Mouse (Mus musculus) kidney, embryonic 15.5 days (tissue): ENCODE results near the gene Tmem87b. TPM values are rescaled to one million over a fixed set of nuclear protein-coding genes. Genes with fewer than 3 reads are reported as not detected.
A peak's percentile ranks its signal among the peaks of the same experiment; 100 is the strongest.

Experiments
- ATAC-seq: fragments of 200-750 bp; cut with Nextera tagmentation; replicated peaks from 2 replicates; pipeline ENCODE4 v1.8.0; 2017; ENCODE audit warnings: moderate TSS enrichment; ENCODE audit not compliant: low FRiP score
- H3K27ac ChIP-seq: fragments of 300-500 bp; sonication (generic); 2 replicates; pipeline ENCODE4 v1.5.1; 2015; ENCODE audit warnings: mild to moderate bottlenecking, inconsistent platforms
- H3K27me3 ChIP-seq: fragments of 300-500 bp; sonication (generic); 2 replicates; pipeline ENCODE4 v1.6.1; 2015; ENCODE audit warnings: inconsistent platforms
- H3K36me3 ChIP-seq: fragments of 300-500 bp; sonication (generic); 2 replicates; pipeline ENCODE4 v1.6.1; 2015; ENCODE audit warnings: inconsistent platforms
- H3K4me1 ChIP-seq: fragments of 300-500 bp; sonication (generic); 2 replicates; pipeline ENCODE4 v1.6.1; 2015; ENCODE audit warnings: inconsistent platforms
- H3K4me2 ChIP-seq: fragments of 300-500 bp; sonication (generic); 2 replicates; pipeline ENCODE4 v1.6.1; 2015; ENCODE audit warnings: moderate library complexity, mild to moderate bottlenecking, inconsistent platforms
- H3K4me3 ChIP-seq: fragments of 300-500 bp; sonication (generic); replicated peaks from 2 replicates; pipeline ENCODE4 v1.5.1; 2015; ENCODE audit warnings: mild to moderate bottlenecking, inconsistent platforms
- H3K9ac ChIP-seq: fragments of 300-500 bp; sonication (generic); 2 replicates; pipeline ENCODE4 v1.6.1; 2015; ENCODE audit warnings: mild to moderate bottlenecking, inconsistent platforms
- H3K9me3 ChIP-seq: fragments of 300-500 bp; sonication (generic); replicated peaks from 2 replicates; pipeline ENCODE4 v1.6.1; 2016; ENCODE audit warnings: inconsistent platforms
- WGBS: fragments of 180-500 bp; shearing (Covaris S2); methylation state at CpG from one replicate; pipeline ENCODE4 v1.1.7; 2015; ENCODE audit warnings: mixed read lengths; 5-methylcytosine and 5-hydroxymethylcytosine counted together
- polyA plus RNA-seq: library from polyadenylated mRNA; unstranded; fragments of >200 nt; fragmentation: Nextera tagmentation; extraction: Ambion mirVana; gene quantifications from 2 replicates; pipeline ENCODE4 v1.2.1, GENCODE M21; 2015

Tmem87b gene
- polyA plus RNA-seq, 1 experiment from 2014 or later, result 32.6 TPM

GRCm38 (mm10) chr2:128790875-128791614 is 26.9 kb upstream of the Tmem87b start:
- 86% methylated on average over 11 of the region's 11 CpGs for WGBS
- Histone ChIP-seq H3K4me1 (no peaks in the 10 kb centered on the region), H3K4me3 (no peak overlapping the region), H3K4me2 (no peak overlapping the region), H3K27ac (no peak overlapping the region), H3K36me3 (peaks cover 52% of the 10 kb centered on the region), H3K9me3 (no peaks in the 10 kb centered on the region), H3K27me3 (no peaks in the 10 kb centered on the region), H3K9ac (no peak overlapping the region)
- no peak for ATAC-seq

GRCm38 (mm10) chr2:128793958-128794357 is 24.0 kb upstream of the Tmem87b start:
- no peaks in the 10 kb centered on the region for H3K4me1 ChIP-seq
- no peak overlapping the region for H3K4me2 ChIP-seq
- H3K36me3 ChIP-seq, result peaks cover 70% of the 10 kb centered on the region
- WGBS, result 86% methylated on average over 6 of the region's 6 CpGs
- no peak overlapping the region for H3K4me3 ChIP-seq
- ATAC-seq, result no peak
- H3K27ac ChIP-seq, result no peak overlapping the region
- no peaks in the 10 kb centered on the region for H3K9me3 ChIP-seq
- H3K9ac ChIP-seq, result no peak overlapping the region
- H3K27me3 ChIP-seq, result no peaks in the 10 kb centered on the region

GRCm38 (mm10) chr2:128796463-128796862 is 21.5 kb upstream of the Tmem87b start:
- WGBS, result 66% methylated on average over 6 of the region's 6 CpGs
- H3K27ac ChIP-seq, result no peak overlapping the region
- no peak overlapping the region for H3K4me3 ChIP-seq
- H3K9ac ChIP-seq, result no peak overlapping the region
- no peak for ATAC-seq
- H3K27me3 ChIP-seq, result no peaks in the 10 kb centered on the region
- H3K36me3 ChIP-seq, result peaks cover 84% of the 10 kb centered on the region
- no peak overlapping the region for H3K4me2 ChIP-seq
- H3K9me3 ChIP-seq, result no peaks in the 10 kb centered on the region
- no peaks in the 10 kb centered on the region for H3K4me1 ChIP-seq

- H3K4me2 ChIP-seq, result no peak overlapping the region
- H3K27me3 ChIP-seq, result no peaks in the 10 kb centered on the region
- H3K36me3 ChIP-seq, result peaks cover 42% of the 10 kb centered on the region
- no peak overlapping the region for H3K9ac ChIP-seq
- no peaks in the 10 kb centered on the region for H3K4me1 ChIP-seq
- ATAC-seq, result no peak
- no peak overlapping the region for H3K27ac ChIP-seq
- H3K4me3 ChIP-seq, result no peak overlapping the region
- 91% methylated on average over 4 of the region's 4 CpGs for WGBS
- H3K9me3 ChIP-seq, result no peaks in the 10 kb centered on the region
Measured at GRCm38 (mm10) chr2:128803441-128803840, 14.5 kb upstream of the Tmem87b start.

- Histone ChIP-seq H3K4me2 (no peak overlapping the region), H3K4me3 (no peak overlapping the region), H3K27ac (no peak overlapping the region), H3K4me1 (no peaks in the 10 kb centered on the region), H3K36me3 (peaks cover 24% of the 10 kb centered on the region), H3K27me3 (no peaks in the 10 kb centered on the region), H3K9me3 (no peaks in the 10 kb centered on the region), H3K9ac (no peak overlapping the region)
- no peak for ATAC-seq
- 65% methylated on average over 4 of the region's 4 CpGs for WGBS
Measured at GRCm38 (mm10) chr2:128805341-128805740, 12.6 kb upstream of the Tmem87b start.

- ATAC-seq, result no peak
- Histone ChIP-seq H3K9ac (no peak overlapping the region), H3K27ac (no peak overlapping the region), H3K4me3 (no peak overlapping the region), H3K27me3 (no peaks in the 10 kb centered on the region), H3K36me3 (peaks cover 12% of the 10 kb centered on the region), H3K4me1 (no peaks in the 10 kb centered on the region), H3K4me2 (no peak overlapping the region), H3K9me3 (no peaks in the 10 kb centered on the region)
- 50% methylated on average over 8 of the region's 8 CpGs for WGBS
Measured at GRCm38 (mm10) chr2:128806561-128806960, 11.4 kb upstream of the Tmem87b start.

GRCm38 (mm10) chr2:128812761-128813160 is 5.2 kb upstream of the Tmem87b start:
- H3K9me3 ChIP-seq, result no peaks in the 10 kb centered on the region
- no peaks in the 10 kb centered on the region for H3K36me3 ChIP-seq
- H3K27ac ChIP-seq, result no peak overlapping the region
- peaks cover 4% of the 10 kb centered on the region for H3K4me1 ChIP-seq
- ATAC-seq, result no peak
- no peak overlapping the region for H3K4me2 ChIP-seq
- no peaks in the 10 kb centered on the region for H3K27me3 ChIP-seq
- WGBS, result 32% methylated on average over 2 of the region's 2 CpGs
- H3K4me3 ChIP-seq, result no peak overlapping the region
- H3K9ac ChIP-seq, result no peak overlapping the region

GRCm38 (mm10) chr2:128816311-128816710 is 1.6 kb upstream of the Tmem87b start:
- Histone ChIP-seq H3K36me3 (no peaks in the 10 kb centered on the region), H3K27ac (no peak overlapping the region), H3K9me3 (no peaks in the 10 kb centered on the region), H3K4me2 (no peak overlapping the region), H3K4me1 (peaks cover 18% of the 10 kb centered on the region), H3K9ac (no peak overlapping the region), H3K27me3 (no peaks in the 10 kb centered on the region), H3K4me3 (no peak overlapping the region)
- 72% methylated on average over 1 of the region's 1 CpGs for WGBS
- no peak for ATAC-seq

GRCm38 (mm10) chr2:128816916-128817315 is 1.0 kb upstream of the Tmem87b start:
- no peak for ATAC-seq

GRCm38 (mm10) chr2:128817387-128817785 is 532 bp upstream of the Tmem87b start:
- peak overlapping the region; percentile 97 for H3K27ac ChIP-seq
- no peaks in the 10 kb centered on the region for H3K27me3 ChIP-seq
- H3K4me1 ChIP-seq, result peaks cover 23% of the 10 kb centered on the region
- H3K36me3 ChIP-seq, result no peaks in the 10 kb centered on the region
- 0% methylated on average over 7 of the region's 7 CpGs for WGBS
- H3K9ac ChIP-seq, result peak overlapping the region; percentile 48
- H3K9me3 ChIP-seq, result no peaks in the 10 kb centered on the region
- peak; percentile 63 for ATAC-seq
- H3K4me2 ChIP-seq, result peak overlapping the region; percentile 77
- peak overlapping the region; percentile 88 for H3K4me3 ChIP-seq

More at GRCm38 (mm10) chr2:128816916-128817315, 1.0 kb upstream of the Tmem87b start:
- no peak overlapping the region for H3K9ac ChIP-seq
- H3K36me3 ChIP-seq, result no peaks in the 10 kb centered on the region
- WGBS, result 35% methylated on average over 6 of the region's 6 CpGs
- no peaks in the 10 kb centered on the region for H3K27me3 ChIP-seq
- peak overlapping the region; percentile 97 for H3K27ac ChIP-seq
- H3K4me1 ChIP-seq, result peaks cover 23% of the 10 kb centered on the region
- peak overlapping the region; percentile 77 for H3K4me2 ChIP-seq
- H3K4me3 ChIP-seq, result peak overlapping the region; percentile 88
- no peaks in the 10 kb centered on the region for H3K9me3 ChIP-seq

- no peaks in the 10 kb centered on the region for H3K9me3 ChIP-seq
- H3K4me1 ChIP-seq, result peaks cover 23% of the 10 kb centered on the region
- no peaks in the 10 kb centered on the region for H3K36me3 ChIP-seq
- no peaks in the 10 kb centered on the region for H3K27me3 ChIP-seq
- peak overlapping the region; percentile 71 for H3K9ac ChIP-seq
- peak overlapping the region; percentile 88 for H3K4me3 ChIP-seq
- 12% methylated on average over 14 of the region's 14 CpGs for WGBS
- H3K27ac ChIP-seq, result peak overlapping the region; percentile 97
- peak overlapping the region; percentile 77 for H3K4me2 ChIP-seq
- ATAC-seq, result no peak
Measured at GRCm38 (mm10) chr2:128818956-128819643, 1.2 kb downstream of the Tmem87b start.

GRCm38 (mm10) chr2:128820631-128821030 is 2.7 kb downstream of the Tmem87b start:
- Histone ChIP-seq H3K4me2 (no peak overlapping the region), H3K27ac (no peak overlapping the region), H3K27me3 (no peaks in the 10 kb centered on the region), H3K9ac (no peak overlapping the region), H3K36me3 (peaks cover 4% of the 10 kb centered on the region; the same call in 1 of the 2 replicates), H3K4me3 (no peak overlapping the region), H3K9me3 (no peaks in the 10 kb centered on the region), H3K4me1 (peaks cover 23% of the 10 kb centered on the region)
- 57% methylated on average over 2 of the region's 2 CpGs for WGBS
- ATAC-seq, result no peak
